Mouse (Mus musculus): ENCODE measurements around the gene Mgat4e.

The Mgat4e gene

GRCm38 (mm10) chr1:134513876-134514590 lies 35.4 kb downstream of the Mgat4e start:
- DNase-seq (ENCODE audit: low spot score in 2 of 2): no peak

GRCm38 (mm10) chr1:134513312-134513860 lies 36.1 kb downstream of the Mgat4e start:
- no peak for DNase-seq (ENCODE audit: low spot score in 2 of 2)

- DNase-seq (ENCODE audit: low spot score in 2 of 2): no peak
Measured at GRCm38 (mm10) chr1:134512584-134512983, 36.9 kb downstream of the Mgat4e start.

GRCm38 (mm10) chr1:134512183-134512582 lies 37.3 kb downstream of the Mgat4e start:
- DNase-seq (ENCODE audit: low spot score in 2 of 2): no peak

- DNase-seq (ENCODE audit: low spot score in 2 of 2): no peak
Measured at GRCm38 (mm10) chr1:134510018-134510417, 39.5 kb downstream of the Mgat4e start.

- no peak for DNase-seq (ENCODE audit: low spot score in 2 of 2)
Measured at GRCm38 (mm10) chr1:134506201-134506600, 43.3 kb downstream of the Mgat4e start.

GRCm38 (mm10) chr1:134500916-134501315 lies 48.6 kb downstream of the Mgat4e start:
- no peak for DNase-seq (ENCODE audit: low spot score in 2 of 2)

- DNase-seq (ENCODE audit: low spot score in 2 of 2): no peak
Measured at GRCm38 (mm10) chr1:134495991-134496390, 53.5 kb downstream of the Mgat4e start.

GRCm38 (mm10) chr1:134495216-134495539 lies 54.3 kb downstream of the Mgat4e start:
- no peak for DNase-seq (ENCODE audit: low spot score in 2 of 2)

- peak; percentile 96 to 99 for DNase-seq (ENCODE audit: low spot score in 2 of 2)
Measured at GRCm38 (mm10) chr1:134494428-134495215, 54.9 kb downstream of the Mgat4e start, which contains the start of gene Rabif. Rabif (plus strand) TSS chr1:134494648.

GRCm38 (mm10) chr1:134493956-134494355 lies 55.5 kb downstream of the Mgat4e start:
- no peak for DNase-seq (ENCODE audit: low spot score in 2 of 2)

GRCm38 (mm10) chr1:134493496-134493895 lies 56.0 kb downstream of the Mgat4e start:
- DNase-seq (ENCODE audit: low spot score in 2 of 2): no peak

- no peak for DNase-seq (ENCODE audit: low spot score in 2 of 2)
Measured at GRCm38 (mm10) chr1:134492276-134492675, 57.2 kb downstream of the Mgat4e start.

Data from spleen, postnatal 10 days (tissue).